Mouse (Mus musculus): Measurements from ENCODE around the gene S100a11.

DNA sequence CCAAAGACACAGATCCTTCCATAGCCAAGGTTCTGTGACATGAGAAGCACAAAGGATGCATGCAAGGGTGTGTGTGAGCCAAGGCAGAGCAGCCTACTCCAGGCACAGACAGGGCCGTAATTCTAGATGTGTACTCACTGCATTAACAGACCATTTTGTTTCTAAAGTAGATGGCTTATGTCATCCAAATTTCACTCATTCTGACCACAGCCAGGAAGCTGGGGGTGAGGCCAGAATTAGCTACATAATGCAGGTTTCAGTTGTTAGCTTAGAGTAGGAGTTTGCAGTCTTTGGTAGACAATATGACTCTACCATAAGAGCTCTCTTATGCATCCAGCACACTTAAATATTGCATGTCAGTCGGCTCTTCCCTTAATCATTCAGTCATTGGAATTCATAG lies 42.1 kb downstream of the S100a11 start:
- TF ChIP-seq CTCF (IDR thresholded peaks at IDR 0.05; ENCODE audit: low read depth) (no peak), EP300 (IDR thresholded peaks at IDR 0.05; ENCODE audit: low read depth) (no peak)

All from liver, embryonic 14.5 days (tissue).